Mouse (Mus musculus) WW6 (cell line): ENCODE measurements at regions not wholly inside any gene's neighbourhood (a gene's known extent, or its start where the extent isn't known, plus 50 kb on each side); places are given as distances from the start of the nearest gene placed in this dataset.

Experiments
- DNase-seq: peaks from one replicate; pipeline ENCODE4 v3.0.0-alpha.2; 2013; ENCODE audit warnings: low read depth, low spot score

DNA sequence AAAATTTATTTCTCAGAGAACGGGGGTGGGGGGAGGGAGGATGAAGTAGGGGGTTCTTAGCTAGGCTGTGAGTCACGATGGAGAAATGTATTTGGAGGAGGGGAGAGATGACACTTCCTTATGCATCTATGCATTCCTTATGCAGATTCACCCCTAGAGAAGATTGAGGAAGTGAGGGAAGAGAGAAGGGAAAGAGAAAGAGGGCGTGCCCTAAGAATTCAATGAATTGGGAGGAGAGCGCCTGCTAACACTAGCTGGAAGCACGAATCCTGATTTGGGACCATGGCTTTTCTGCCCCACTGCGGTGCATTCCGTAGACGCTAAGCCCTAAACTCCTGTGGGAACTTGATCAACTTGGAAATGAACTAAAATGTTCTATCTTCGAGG is 56.1 kb downstream of the Foxi3 start:
- no peak for DNase-seq

DNA sequence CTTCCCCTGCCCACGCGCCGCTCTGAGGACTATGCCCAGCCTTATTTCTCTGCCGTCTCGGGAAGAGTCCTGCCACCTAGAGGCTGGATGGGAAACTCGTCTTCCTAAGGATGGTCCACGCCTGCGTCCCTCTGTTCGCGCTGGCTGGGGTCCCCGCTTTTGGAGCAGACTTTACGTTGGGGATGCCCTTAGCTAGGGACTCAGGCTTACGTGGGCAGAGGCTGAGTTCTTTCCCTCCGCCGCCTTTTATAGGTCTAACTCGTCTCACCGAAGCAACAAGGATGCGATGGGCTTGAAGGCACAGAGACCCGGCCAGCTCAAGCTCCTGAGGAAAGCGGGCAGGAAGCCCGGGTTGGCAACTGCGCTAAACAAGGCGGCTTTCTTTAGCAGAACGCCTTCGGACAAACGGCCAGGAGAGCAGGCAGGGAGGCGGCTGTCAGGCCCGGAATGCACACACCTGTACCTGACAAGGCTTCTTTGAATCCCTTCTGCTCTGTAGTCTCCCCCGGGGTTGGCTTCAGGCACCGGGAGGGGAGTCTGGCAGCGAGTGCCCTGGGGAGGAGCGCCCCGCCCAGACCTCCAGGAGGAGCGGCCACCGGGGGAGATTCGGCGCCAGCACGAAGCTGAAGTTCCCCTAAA is 56.6 kb downstream of the Foxi3 start:
- DNase-seq, result peak; percentile 33

DNA sequence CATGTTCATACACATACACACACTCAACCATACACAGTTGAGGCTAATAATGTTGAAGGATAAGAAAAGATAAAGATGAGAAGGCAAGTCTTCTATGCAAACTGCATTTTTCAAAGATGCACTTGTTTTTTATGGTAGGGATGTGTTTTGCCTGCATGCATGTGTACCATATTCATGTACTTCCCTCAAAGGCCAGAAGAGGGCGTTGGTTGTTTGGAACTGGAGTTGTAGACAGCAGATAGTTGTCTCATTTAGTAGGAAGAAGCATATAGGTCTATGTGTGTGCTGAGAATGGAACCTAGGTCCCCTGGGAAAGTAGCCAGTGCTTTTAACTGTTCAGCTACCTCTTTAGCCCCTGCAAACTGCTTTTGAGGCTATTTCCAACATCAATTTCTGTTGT is 60.1 kb downstream of the Foxi3 start:
- DNase-seq, result no peak

DNA sequence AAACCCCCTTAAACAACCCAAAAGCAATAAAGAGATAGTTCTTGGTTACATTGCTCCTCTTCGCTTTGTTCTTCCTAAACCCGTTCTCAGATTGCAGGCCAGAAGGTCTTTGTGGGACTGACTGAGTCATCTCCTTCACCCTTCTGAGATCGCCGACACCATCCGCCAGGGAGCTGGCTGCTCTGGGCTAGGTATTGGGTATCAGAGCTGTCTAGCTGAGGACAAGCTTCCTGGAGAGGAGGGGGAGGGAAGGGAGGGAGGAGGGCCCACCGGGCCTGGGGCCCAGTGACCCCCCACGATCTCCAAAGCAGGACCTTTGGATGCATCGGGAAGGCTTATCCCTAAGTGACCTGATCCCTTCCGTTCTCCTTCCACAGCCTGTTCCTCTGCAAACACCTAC is 65.0 kb downstream of the Foxi3 start:
- DNase-seq, result no peak

DNA sequence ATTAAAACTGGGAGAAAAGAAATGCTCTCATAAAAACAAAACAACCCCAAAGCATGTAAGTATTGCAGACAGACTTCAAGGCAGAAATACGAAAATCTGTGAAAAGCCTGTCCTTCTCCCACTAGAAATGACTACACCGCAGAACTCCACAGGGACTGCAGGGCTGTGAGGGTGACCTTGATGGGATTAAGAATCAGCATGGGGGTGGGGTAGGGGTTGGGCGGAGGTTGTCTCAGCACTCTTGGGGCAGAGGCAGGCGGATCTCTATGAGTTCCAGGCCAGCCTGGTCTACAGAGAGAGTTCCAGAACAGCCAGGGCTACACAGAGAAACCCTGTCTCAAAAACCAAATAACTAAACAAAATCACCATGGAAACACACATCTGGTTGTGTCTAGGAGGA is 69.1 kb downstream of the Foxi3 start:
- no peak for DNase-seq

DNA sequence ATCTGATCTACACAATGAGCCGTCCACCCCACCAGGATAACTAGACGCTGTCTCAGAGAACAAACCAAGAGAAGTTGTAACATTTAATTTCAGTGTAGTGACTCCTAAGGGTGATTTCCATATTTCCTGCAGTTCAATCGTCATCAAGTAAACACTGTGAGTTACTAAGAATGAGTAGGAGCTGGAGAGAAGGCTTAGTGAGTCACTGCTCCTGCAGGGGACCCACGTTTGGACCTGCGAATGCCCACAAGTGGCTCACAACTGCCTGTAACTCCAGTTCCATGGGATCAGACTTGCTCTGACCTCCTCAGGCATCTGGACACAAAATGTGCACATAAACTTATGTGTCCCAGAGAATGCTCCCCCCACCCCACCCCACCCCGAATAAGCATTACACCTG is 73.3 kb downstream of the Foxi3 start:
- DNase-seq, result no peak

DNA sequence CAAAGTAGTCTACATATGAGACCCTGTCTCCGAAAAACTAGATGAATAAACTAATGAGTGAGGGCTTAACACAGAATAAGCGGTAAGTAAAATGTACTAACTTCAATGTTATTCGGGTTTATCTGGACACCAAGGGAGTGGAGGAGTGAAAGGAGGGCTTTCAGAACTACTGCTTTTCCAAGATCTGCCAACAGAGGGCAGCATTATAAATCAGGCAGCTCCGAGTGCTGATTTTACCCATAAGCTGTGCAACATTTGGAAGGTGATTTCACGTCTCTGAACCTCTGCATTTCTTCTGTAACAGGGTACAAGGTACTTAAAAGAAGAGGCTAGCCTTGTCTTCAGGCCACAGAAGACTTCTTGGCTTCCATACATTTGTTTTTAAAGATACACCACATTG is 74.2 kb downstream of the Foxi3 start:
- no peak for DNase-seq

DNA sequence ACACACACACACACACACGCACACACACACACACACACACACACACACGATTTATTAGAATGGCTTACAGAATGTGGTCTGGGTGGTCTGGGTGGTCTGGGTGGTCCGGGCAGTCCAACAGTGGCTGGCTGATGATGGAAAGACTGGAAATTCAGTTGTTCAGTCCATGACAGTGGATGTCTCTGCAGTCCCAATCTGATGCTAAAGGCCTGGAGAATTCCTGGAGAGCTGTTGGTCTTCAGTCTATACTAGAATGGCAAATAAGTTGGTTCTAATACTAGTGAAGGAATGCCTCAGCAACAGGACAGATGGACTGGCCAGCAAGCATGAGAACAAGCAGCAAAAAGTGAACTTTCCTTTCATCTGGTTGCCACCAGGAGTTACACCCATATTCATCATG is 87.9 kb downstream of the Foxi3 start:
- no peak for DNase-seq

DNA sequence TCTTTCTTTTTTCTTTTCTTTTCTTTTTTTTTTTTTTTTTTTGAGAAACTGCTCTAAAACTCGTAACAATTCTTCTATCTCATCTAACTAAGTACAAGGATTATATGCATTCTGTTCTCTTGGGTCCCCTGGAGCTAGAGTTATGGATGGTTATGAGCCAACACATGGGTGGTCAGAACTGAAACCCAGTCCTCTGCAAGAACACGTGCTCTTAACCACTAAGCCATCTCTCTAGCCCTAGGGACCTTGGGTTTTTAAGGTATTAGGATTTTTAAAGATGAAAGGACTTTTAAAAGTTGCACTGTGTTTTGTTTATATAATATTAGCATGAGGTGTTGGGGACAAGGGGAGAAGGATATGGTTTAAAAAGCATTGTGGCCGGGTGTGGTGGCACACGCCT is 88.9 kb downstream of the Foxi3 start:
- DNase-seq, result no peak

DNA sequence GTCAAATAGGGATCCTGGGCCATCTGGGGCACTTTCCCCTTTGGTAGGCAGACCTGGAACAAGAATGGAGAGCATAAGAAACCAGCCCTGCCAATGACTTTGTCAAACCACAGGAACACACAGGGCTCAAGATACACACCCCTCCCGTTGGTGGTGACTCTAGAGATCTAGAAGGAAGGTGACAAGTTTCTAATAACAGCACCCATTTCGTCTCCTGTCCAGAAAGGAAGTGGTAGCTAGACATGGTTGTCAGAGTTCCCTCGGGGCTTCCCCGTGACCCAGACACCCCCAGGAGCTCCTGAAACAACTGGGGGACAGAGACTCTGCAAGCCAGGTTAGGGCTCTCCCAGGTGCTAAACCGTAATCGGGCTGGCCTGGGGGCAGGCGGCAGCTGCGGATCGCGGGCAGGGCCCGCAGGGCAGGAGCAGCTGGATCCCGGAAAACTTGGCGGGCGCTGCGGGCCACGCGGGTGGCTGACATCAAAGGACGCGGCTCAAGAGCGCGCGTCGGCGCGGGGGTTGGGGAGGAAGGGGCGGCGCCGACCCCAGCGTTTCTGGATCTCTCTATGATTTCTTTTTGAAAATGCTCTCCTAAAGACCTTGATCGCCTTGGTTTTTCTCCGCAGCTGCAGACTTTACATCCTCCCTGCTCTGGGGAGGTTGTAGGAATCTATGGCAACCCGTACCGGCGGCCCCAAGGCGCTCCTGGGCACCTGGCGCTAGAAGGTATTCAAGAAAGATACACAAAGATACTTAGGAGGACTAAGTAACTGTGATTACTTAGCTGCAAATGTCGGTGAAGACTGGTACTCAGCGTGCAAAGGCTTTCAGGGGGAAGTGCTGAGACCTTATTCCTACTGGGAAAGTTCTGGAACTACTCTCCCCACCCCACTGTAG is 92.1 kb downstream of the Foxi3 start:
- DNase-seq, result no peak

DNA sequence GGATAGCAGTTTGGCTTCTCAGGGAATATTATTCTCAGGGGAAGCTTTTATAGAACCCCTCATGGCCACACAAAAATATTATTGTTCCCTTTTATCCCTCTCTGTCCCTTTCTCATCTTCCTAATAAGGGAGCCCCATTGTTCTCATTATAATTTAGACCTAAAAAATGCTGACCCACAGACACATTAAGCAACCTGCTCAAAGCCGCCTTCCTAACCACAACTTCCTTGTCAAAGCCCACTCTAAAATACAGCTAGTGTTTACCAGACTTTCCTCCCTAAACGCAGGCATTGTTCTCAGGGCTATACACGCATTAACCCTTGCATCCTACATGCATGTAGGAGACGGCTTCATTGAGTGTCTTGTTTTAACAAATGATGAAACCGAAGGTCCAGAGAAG is 93.9 kb downstream of the Foxi3 start:
- DNase-seq, result no peak

DNA sequence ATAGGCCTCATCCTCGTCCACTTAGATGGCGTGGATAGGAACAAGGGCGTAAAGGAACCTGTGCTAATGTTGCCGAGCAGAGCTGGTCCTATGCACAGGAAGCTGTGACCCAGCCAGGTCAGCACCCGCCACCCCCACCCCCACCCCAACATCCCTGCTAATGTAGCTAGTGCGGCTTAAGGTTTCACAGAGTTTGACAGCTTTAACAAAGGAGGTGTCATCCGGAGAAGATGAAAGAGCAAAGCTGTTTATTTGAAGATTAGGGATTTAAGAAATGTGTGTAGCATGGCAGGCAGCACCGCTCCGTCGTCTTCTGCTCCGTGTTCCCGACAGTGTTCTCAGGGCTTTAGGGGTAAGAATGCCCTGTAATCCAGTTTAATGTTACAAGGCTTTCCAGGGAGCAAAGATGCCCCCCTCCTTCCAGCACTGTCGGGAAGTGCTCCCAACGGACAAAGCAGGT is 93.5 kb downstream of the Thnsl2 start:
- DNase-seq, result no peak

DNA sequence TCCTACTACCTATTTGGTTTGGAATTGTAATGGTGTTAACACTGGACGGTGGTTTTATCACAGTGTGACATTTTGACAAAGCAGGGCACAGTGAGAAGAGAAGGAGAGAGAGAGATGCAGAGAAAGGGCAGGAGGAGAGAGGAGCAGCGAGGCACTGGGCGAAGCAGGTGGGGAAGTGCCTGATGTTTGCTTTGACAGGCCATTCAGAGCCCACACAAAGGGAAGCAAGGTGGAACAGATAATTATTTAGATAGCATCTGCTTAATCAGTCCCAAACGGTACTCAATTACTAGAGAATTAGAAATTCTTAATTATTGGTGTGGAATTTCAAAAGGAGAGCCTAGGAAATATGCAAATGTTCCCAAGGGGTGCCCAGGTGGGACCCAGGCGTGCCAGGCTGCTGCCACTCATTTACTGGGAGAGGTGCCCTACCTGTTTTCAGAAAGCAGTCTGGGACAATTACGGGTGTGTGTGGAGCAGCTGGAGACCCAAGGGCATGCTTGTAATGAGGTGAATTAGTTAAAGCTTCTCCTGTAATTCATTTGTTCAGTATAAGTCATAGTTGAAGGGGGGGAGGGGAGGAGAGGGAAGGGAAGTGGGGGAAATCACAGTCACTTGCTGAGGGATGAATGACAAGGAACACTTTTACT is 86.9 kb downstream of the Thnsl2 start:
- no peak for DNase-seq

DNA sequence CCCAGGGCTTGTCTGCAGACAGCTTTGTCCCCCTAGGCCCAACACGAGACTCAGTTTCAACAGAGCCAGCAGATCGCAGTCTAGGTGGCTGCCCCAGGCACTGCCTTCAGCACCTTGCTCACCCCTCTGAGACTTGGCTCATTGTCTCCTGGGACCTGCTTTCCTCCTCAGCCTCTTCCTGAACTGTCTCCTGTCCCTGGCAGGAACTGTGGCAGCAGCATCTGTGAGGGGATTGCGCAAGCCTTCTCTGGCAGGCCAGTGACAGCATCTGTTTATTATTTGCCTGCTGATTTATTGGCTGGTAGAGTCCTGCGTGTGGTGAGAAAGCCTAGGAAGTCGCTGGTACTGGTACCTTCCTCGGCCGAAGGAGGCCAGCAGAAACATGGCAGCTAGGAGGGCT is 84.1 kb downstream of the Thnsl2 start:
- no peak for DNase-seq

DNA sequence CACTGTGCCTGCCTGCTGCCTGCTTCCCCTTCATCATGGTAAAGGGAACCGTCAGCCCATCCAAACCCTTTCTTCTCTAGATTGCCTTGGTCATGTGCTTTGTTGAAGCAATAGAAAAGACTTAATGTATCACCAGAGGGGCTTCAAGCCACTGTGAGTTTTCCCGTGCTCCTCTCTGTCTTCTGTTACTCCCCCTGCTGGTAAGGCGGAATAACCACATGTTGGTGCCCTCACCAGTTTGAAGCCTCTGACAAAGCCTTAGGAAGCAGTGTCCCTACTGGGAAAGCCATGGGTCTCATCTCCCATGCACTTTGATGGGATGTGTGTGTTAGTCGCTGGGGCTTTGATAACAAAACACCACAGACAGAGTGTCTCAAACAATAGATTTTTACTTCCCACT is 81.3 kb downstream of the Thnsl2 start:
- no peak for DNase-seq

DNA sequence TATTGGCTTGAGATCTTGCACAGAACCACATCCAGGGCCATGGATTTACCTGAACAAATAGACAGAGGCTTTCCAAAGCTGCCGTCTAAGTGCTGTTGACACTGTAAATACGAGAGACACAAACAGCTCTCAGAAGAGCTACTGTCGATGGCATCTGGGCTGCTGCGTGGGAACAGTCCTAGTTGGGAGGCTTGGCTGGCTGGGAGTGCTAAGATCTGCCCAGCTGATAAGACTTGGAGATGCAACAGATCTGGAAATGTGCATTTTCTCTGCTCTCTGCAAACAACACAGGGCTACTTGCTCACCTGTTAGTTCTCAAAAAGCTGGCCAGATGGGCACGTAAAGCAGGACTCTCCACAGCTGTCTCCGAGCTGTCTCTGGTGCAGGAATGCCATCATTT is 78.8 kb downstream of the Thnsl2 start:
- DNase-seq, result no peak

DNA sequence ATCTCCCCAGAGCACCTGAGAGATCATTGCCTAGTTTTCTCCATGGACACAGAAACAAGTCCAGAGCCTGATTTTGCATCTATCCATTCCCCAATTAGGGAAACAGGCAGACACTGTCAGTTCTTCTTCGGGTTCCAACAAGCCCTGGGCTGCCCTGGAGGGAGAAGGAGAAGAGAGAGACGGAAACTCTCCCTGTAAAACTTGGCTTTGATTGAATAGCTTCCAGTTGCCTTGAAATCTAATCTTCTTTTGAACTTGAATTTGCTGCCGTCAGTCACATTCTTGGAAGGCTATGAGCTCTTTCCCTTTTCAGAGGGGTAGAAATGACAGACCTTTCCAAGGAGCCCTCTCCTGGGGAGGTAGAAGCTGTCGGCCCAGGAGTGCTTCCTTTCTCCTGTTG is 75.0 kb downstream of the Thnsl2 start:
- DNase-seq, result no peak

DNA sequence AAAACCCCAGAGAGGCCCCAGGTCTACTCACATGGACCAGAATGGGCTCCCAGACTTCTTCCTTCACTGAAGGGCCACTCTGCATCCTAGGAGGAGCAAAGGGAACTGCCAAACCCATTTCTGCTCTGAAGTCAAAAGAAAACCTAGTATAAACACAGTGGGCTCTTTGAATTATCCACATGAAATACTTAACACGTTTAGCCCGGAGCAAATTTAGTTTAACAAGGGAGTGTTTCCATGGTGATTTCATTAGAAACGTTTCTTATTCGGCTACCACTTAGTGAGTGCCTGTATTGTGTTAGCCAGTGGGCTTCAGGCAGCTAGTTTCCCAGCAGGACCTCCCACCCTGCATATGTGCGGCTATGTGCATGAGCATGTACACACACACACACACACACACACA is 69.4 kb downstream of the Thnsl2 start:
- DNase-seq, result no peak
